Mouse (Mus musculus) liver, embryonic 16.5 days (tissue): ENCODE data around the gene Kcnq5. TPM values are rescaled to one million over a fixed set of nuclear protein-coding genes. Genes with fewer than 3 reads are reported as not detected.

Experiments
- ATAC-seq: fragments of 200-750 bp; cut with Nextera tagmentation; 2 replicates; pipeline ENCODE4 v1.8.0; 2017; ENCODE audit warnings: low read depth, mild to moderate bottlenecking, moderate number of reproducible peaks, moderate library complexity
- H3K27ac ChIP-seq: fragments of 300-500 bp; sonication (generic); 2 replicates; pipeline ENCODE4 v1.5.1; 2014; ENCODE audit warnings: mild to moderate bottlenecking, low read length
- H3K27me3 ChIP-seq: fragments of 300-500 bp; sonication (generic); 2 replicates; pipeline ENCODE4 v1.6.1; 2014; ENCODE audit warnings: low read depth, low read length, mixed read lengths; ENCODE audit not compliant: control insufficient read depth, insufficient read depth
- H3K36me3 ChIP-seq: fragments of 300-500 bp; sonication (generic); 2 replicates; pipeline ENCODE4 v1.6.1; 2014; ENCODE audit warnings: mild to moderate bottlenecking; ENCODE audit not compliant: control insufficient read depth, insufficient read depth
- H3K4me1 ChIP-seq: fragments of 300-500 bp; sonication (generic); 2 replicates; pipeline ENCODE4 v1.6.1; 2014; ENCODE audit warnings: low read depth, low read length, mixed read lengths; ENCODE audit not compliant: control insufficient read depth
- H3K4me2 ChIP-seq: fragments of 300-500 bp; sonication (generic); 2 replicates; pipeline ENCODE4 v1.6.1; 2014; ENCODE audit warnings: low read depth, low read length, mixed read lengths
- H3K4me3 ChIP-seq: fragments of 300-500 bp; sonication (generic); 2 replicates; pipeline ENCODE4 v1.5.1; 2014; ENCODE audit warnings: low read depth, mild to moderate bottlenecking, low read length
- H3K9ac ChIP-seq: fragments of 300-500 bp; sonication (generic); 2 replicates; pipeline ENCODE4 v1.6.1; 2014; ENCODE audit warnings: low read depth, low read length
- H3K9me3 ChIP-seq: fragments of 300-500 bp; sonication (generic); replicated peaks from 2 replicates; pipeline ENCODE4 v1.6.1; 2016; ENCODE audit warnings: low read length; ENCODE audit not compliant: control insufficient read depth
- WGBS: fragments of 180-500 bp; shearing (Covaris S2); extraction: QIAGEN DNeasy Blood & Tissue Kit; methylation state at CpG from one replicate; pipeline ENCODE4 v1.1.7; 2014; ENCODE audit not compliant: insufficient replicate concordance; 5-methylcytosine and 5-hydroxymethylcytosine counted together
- polyA plus RNA-seq: library from polyadenylated mRNA; unstranded; fragments of >200 nt; fragmentation: Nextera tagmentation; extraction: Ambion mirVana; gene quantifications from 2 replicates; pipeline ENCODE4 v1.2.1, GENCODE M21; 2015

Kcnq5 gene
- polyA plus RNA-seq = 0.08 and 0.17 TPM in 2 replicates

DNA sequence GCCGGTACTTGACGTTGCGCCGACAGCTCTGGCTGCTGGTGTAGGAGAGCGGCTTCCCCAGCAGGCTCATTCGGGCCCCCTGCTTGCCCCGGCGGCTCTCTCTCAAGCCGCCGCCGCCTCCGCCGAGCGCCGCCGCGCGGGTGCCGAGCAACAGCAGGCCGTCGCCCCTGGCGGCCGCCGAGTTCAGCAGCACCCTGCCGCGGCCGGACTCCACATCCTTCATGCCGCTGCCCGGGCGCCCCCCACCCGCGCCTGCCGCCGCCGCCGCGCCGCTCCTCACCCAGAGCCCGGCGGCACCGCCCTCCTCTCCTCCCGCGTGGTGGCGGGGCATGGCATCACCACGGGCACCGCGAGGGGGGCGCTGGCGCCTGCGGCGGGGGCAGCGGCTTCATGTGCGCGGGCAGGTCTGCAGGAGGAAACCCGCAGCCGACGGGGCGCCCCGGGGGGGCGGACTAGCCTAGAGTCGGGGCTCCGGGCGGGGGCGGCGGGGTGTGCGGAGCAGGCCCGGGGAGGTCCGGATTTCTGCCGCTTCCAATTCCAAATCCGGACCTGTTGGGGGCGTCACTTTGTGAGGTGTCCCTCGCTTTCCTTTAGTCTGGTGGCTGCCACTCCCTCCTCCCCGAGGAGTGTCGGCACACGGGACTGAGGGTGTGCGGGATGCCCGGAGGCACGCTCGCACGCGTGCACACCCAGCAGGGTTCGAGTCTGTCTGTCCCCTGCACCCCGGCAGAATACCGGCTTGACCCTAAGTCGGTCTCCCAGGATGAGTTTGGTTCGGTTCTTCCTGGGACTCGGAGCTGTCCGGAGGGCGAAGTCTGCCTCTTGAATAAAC is at the start of gene Kcnq5:
Kcnq5 (minus strand) TSS at position 692 of the 832 bp plus-strand sequence.
- ATAC-seq = peak; percentile 50
- Histone ChIP-seq H3K4me1 (no peaks in the 10 kb centered on the region; the same call in 1 of the 2 replicates), H3K9ac (no peak within 1 kb of the TSS), H3K4me3 (peak within 1 kb of the TSS; percentile 55), H3K27me3 (peaks cover 30% of the 10 kb centered on the region), H3K36me3 (no peaks in the 10 kb centered on the region), H3K9me3 (no peaks in the 10 kb centered on the region), H3K4me2 (peak within 1 kb of the TSS; percentile 74), H3K27ac (no peak within 1 kb of the TSS)
- under 1% methylated on average over 72 of the region's 89 CpGs for WGBS

- ATAC-seq = no peak
- Histone ChIP-seq H3K4me2 (no peak overlapping the region), H3K36me3 (no peaks in the 10 kb centered on the region), H3K4me3 (no peak overlapping the region), H3K4me1 (no peaks in the 10 kb centered on the region), H3K27me3 (no peaks in the 10 kb centered on the region), H3K9me3 (no peaks in the 10 kb centered on the region), H3K9ac (no peak overlapping the region), H3K27ac (no peak overlapping the region)
Observed at GRCm38 (mm10) chr1:21979755-21980154, 18.0 kb upstream of the Kcnq5 start.

GRCm38 (mm10) chr1:21979292-21979691 is 17.6 kb upstream of the Kcnq5 start:
- no peak overlapping the region for H3K27ac ChIP-seq
- WGBS = 34% methylated on average over 1 of the region's 1 CpGs

GRCm38 (mm10) chr1:21974040-21974439 is 12.3 kb upstream of the Kcnq5 start:
- no peak overlapping the region for H3K4me2 ChIP-seq

More at GRCm38 (mm10) chr1:21979292-21979691, 17.6 kb upstream of the Kcnq5 start:
- Histone ChIP-seq H3K9me3 (no peaks in the 10 kb centered on the region), H3K9ac (no peak overlapping the region), H3K4me1 (no peaks in the 10 kb centered on the region), H3K36me3 (no peaks in the 10 kb centered on the region), H3K4me3 (no peak overlapping the region), H3K4me2 (no peak overlapping the region), H3K27me3 (no peaks in the 10 kb centered on the region)
- ATAC-seq = no peak

GRCm38 (mm10) chr1:21967139-21967538 is 5.4 kb upstream of the Kcnq5 start:
- H3K4me2 ChIP-seq = no peak overlapping the region
- H3K9me3 ChIP-seq = no peaks in the 10 kb centered on the region
- ATAC-seq = no peak
- no peak overlapping the region for H3K27ac ChIP-seq
- H3K9ac ChIP-seq = no peak overlapping the region
- peaks cover 6% of the 10 kb centered on the region for H3K27me3 ChIP-seq
- no peaks in the 10 kb centered on the region for H3K4me1 ChIP-seq
- no peak overlapping the region for H3K4me3 ChIP-seq
- no peaks in the 10 kb centered on the region for H3K36me3 ChIP-seq
- WGBS = 62% methylated on average over 3 of the region's 3 CpGs

More at GRCm38 (mm10) chr1:21974040-21974439, 12.3 kb upstream of the Kcnq5 start:
- 48% methylated on average over 3 of the region's 3 CpGs for WGBS
- H3K9ac ChIP-seq = no peak overlapping the region
- no peaks in the 10 kb centered on the region for H3K36me3 ChIP-seq
- no peaks in the 10 kb centered on the region for H3K27me3 ChIP-seq
- H3K27ac ChIP-seq = no peak overlapping the region
- H3K9me3 ChIP-seq = no peaks in the 10 kb centered on the region
- H3K4me1 ChIP-seq = no peaks in the 10 kb centered on the region
- no peak for ATAC-seq
- H3K4me3 ChIP-seq = no peak overlapping the region

DNA sequence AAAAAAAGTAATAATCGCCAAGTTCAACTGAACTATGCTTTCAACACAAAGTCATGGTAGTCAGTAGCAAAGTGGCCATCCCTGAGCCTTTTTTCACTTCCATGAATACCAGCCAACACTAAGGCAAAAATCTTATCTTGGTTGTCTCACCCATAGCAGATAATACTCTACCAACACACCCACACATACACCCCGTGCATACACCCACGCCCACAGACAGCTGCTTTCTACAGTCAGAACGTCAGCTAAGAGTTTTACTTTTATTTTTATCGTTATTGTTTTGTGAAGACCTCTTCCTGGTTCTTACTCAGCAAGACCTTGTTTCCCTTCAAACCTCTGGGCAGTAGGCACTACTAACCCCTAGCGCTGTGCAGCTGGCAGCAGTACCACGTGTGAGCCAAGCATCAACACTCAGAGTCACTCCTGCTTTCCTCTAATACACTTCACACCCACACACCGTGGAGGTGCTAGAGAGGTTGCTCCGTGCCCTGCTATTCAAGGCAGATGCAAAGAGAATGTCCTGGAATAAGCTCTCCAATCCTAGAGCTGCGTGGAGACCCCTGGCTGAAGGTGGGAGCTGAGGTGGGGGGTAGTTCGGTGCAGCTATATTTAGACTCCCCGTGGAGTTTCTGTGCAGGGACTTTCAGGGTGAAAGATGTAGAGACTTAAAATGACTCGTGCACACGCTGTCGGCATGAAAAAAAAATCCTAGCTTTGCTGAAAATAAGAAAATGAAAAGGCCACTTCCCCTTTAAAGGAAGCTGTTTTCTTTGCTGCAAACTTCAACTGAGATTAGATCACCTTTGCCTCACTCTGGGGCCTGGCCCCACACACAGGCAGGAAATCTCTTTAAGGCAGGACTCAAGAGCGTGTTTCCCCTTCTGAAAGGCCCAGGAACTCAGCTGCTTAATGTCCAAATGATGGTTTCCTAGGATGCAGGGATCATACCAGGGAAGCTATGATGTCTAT is 1.4 kb upstream of the Kcnq5 start:
- no peak overlapping the region for H3K4me3 ChIP-seq
- 15% methylated on average over 16 of the region's 16 CpGs for WGBS

DNA sequence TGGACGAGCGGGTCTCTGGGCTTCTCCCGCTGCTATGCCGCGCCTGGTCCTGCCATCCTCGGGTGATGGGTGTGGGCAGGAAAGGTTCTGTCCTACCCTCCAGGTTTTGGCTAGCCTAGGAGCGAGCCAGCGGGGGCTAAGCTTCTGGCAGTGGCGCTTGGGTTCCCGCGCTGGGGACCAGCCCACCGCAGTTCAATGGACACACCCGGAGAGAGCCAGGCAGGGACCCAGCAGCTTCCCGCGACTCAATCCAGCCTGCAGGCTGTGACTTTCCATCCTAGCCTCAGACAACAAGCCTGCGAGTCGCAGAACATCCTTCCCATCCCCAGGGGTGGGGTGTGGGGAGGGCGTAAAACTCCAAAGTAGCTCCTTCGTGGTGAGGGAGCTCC is 335 bp upstream of the Kcnq5 start:
- Histone ChIP-seq H3K27me3 (peaks cover 30% of the 10 kb centered on the region), H3K4me2 (peak overlapping the region; percentile 74), H3K4me1 (no peaks in the 10 kb centered on the region; the same call in 1 of the 2 replicates), H3K9me3 (no peaks in the 10 kb centered on the region), H3K4me3 (peak overlapping the region; percentile 55), H3K36me3 (no peaks in the 10 kb centered on the region), H3K27ac (no peak overlapping the region), H3K9ac (no peak overlapping the region)
- 3% methylated on average over 19 of the region's 19 CpGs for WGBS
- ATAC-seq = no peak

More for the DNA sequence above, 1.4 kb upstream of the Kcnq5 start:
- Histone ChIP-seq H3K4me1 (no peaks in the 10 kb centered on the region; the same call in 1 of the 2 replicates), H3K27me3 (peaks cover 30% of the 10 kb centered on the region), H3K4me2 (no peak overlapping the region), H3K9me3 (no peaks in the 10 kb centered on the region), H3K9ac (no peak overlapping the region), H3K27ac (no peak overlapping the region), H3K36me3 (no peaks in the 10 kb centered on the region)
- no peak for ATAC-seq

- Histone ChIP-seq H3K9me3 (no peaks in the 10 kb centered on the region), H3K9ac (no peak overlapping the region), H3K27ac (no peak overlapping the region), H3K4me1 (no peaks in the 10 kb centered on the region; the same call in 1 of the 2 replicates), H3K27me3 (peaks cover 30% of the 10 kb centered on the region), H3K4me3 (peak overlapping the region; percentile 55), H3K36me3 (no peaks in the 10 kb centered on the region), H3K4me2 (peak overlapping the region; percentile 74)
- 1% methylated on average over 48 of the region's 48 CpGs for WGBS
- peak; percentile 43 for ATAC-seq
Observed at GRCm38 (mm10) chr1:21960421-21961250, 1.1 kb downstream of the Kcnq5 start.
